Mouse (Mus musculus) gastrocnemius, postnatal 4 days (tissue): ENCODE measurements at regions not wholly inside any gene's neighbourhood (a gene's known extent, or its start where the extent isn't known, plus 50 kb on each side); places are given as distances from the start of the nearest gene placed in this dataset.

Source experiments
- DNase-seq, 2 experiments: peaks; one replicate each; pipeline ENCODE4 v3.0.0; 2021 to 2022; ENCODE audit warnings: low spot score in 2 of 2, mixed read lengths in 2 of 2

GRCm38 (mm10) chr1:63977956-63978355 is 144.1 kb downstream of the Klf7 start:
- no peak for DNase-seq

GRCm38 (mm10) chr1:63977302-63977888 is 144.7 kb downstream of the Klf7 start:
- DNase-seq, result no peak

- DNase-seq, result no peak
These were observed 145.2 kb downstream of the Klf7 start for GRCm38 (mm10) chr1:63976862-63977261.

- DNase-seq, result no peak
These were observed 154.2 kb downstream of the Klf7 start for GRCm38 (mm10) chr1:63967849-63968248.

GRCm38 (mm10) chr1:63965446-63965845 is 156.6 kb downstream of the Klf7 start:
- no peak for DNase-seq

- no peak for DNase-seq
These were observed 157.6 kb downstream of the Klf7 start for GRCm38 (mm10) chr1:63964519-63964918.

- no peak for DNase-seq
These were observed 166.3 kb downstream of the Klf7 start for GRCm38 (mm10) chr1:63955701-63956355.

- DNase-seq, result no peak
These were observed 167.1 kb downstream of the Klf7 start for GRCm38 (mm10) chr1:63954876-63955513.

GRCm38 (mm10) chr1:63954172-63954571 is 167.9 kb downstream of the Klf7 start:
- DNase-seq, result no peak

GRCm38 (mm10) chr1:63953229-63953883 is 168.7 kb downstream of the Klf7 start:
- no peak for DNase-seq

- DNase-seq, result no peak
These were observed 170.4 kb downstream of the Klf7 start for GRCm38 (mm10) chr1:63951663-63952062.

- DNase-seq, result no peak
These were observed 174.8 kb downstream of the Klf7 start for GRCm38 (mm10) chr1:63947278-63947677.

GRCm38 (mm10) chr1:63946834-63947233 is 175.2 kb downstream of the Klf7 start:
- no peak for DNase-seq

- DNase-seq, result no peak
These were observed 175.7 kb upstream of the 4933402D24Rik start for GRCm38 (mm10) chr1:63944786-63945185.

GRCm38 (mm10) chr1:63938416-63938815 is 169.3 kb upstream of the 4933402D24Rik start:
- DNase-seq, result no peak

GRCm38 (mm10) chr1:63937480-63937879 is 168.4 kb upstream of the 4933402D24Rik start:
- DNase-seq, result no peak

- DNase-seq, result no peak
These were observed 165.7 kb upstream of the 4933402D24Rik start for GRCm38 (mm10) chr1:63934570-63935280.

- DNase-seq, result no peak
These were observed 163.4 kb upstream of the 4933402D24Rik start for GRCm38 (mm10) chr1:63932484-63932883.

- no peak for DNase-seq
These were observed 160.5 kb upstream of the 4933402D24Rik start for GRCm38 (mm10) chr1:63929362-63930125.

GRCm38 (mm10) chr1:63928850-63929249 is 159.8 kb upstream of the 4933402D24Rik start:
- no peak for DNase-seq

GRCm38 (mm10) chr1:63928361-63928760 is 159.3 kb upstream of the 4933402D24Rik start:
- no peak for DNase-seq
